Mouse (Mus musculus) liver, adult 10 weeks (tissue): ENCODE results near the gene Ly6g5b. TPM values are rescaled to one million over a fixed set of nuclear protein-coding genes. Genes with fewer than 3 reads are reported as not detected.

Experiments used
- polyA plus RNA-seq: library from polyadenylated mRNA; stranded (reverse); fragments of 350-450 nt; fragmentation: Illumina TruSeq; extraction: RNeasy Lipid Tissue Mini Kit (QIAGEN cat#74804); gene quantifications from one replicate; pipeline ENCODE4 v1.2.3, GENCODE M21; 2014; ENCODE audit warnings: low read depth, low replicate concordance

The Ly6g5b gene
- polyA plus RNA-seq, 1 experiment from 2014 or later, result not detected

Other genes starting within 250 kb of the Ly6g5b start
- 0.69 TPM for gene Zbtb12, start 235.9 kb downstream of the Ly6g5b start, polyA plus RNA-seq
- gene Gm20547, start 233.4 kb downstream of the Ly6g5b start, polyA plus RNA-seq, result 33.6 TPM
- gene C2, start 217.2 kb downstream of the Ly6g5b start, polyA plus RNA-seq, result 24.6 TPM
- gene Ehmt2, start 217.0 kb downstream of the Ly6g5b start, polyA plus RNA-seq, result 7.4 TPM
- gene Slc44a4, start 201.0 kb downstream of the Ly6g5b start, polyA plus RNA-seq, result not detected
- 3.7 TPM for gene Neu1, start 184.2 kb downstream of the Ly6g5b start, polyA plus RNA-seq
- 1.3 TPM for gene Hspa1b, start 156.2 kb downstream of the Ly6g5b start, polyA plus RNA-seq
- gene Gm20481, start 145.5 kb downstream of the Ly6g5b start, polyA plus RNA-seq, result not detected
- not detected for gene Hspa1a, start 143.3 kb downstream of the Ly6g5b start, polyA plus RNA-seq
- gene Hspa1l, start 142.7 kb downstream of the Ly6g5b start, polyA plus RNA-seq, result not detected
- gene Lsm2, start 133.6 kb downstream of the Ly6g5b start, polyA plus RNA-seq, result 12.7 TPM
- gene Vars, start 114.4 kb downstream of the Ly6g5b start, polyA plus RNA-seq, result 1.2 TPM
- not detected for gene Vwa7, start 98.8 kb downstream of the Ly6g5b start, polyA plus RNA-seq
- gene Sapcd1, start 87.4 kb downstream of the Ly6g5b start, polyA plus RNA-seq, result not detected
- 1.1 TPM for gene Msh5, start 68.7 kb downstream of the Ly6g5b start, polyA plus RNA-seq
- gene Clic1, start 65.5 kb downstream of the Ly6g5b start, polyA plus RNA-seq, result 5.7 TPM
- not detected for gene Ddah2, start 56.4 kb downstream of the Ly6g5b start, polyA plus RNA-seq
- gene Ly6g6c, start 50.0 kb downstream of the Ly6g5b start, polyA plus RNA-seq, result not detected
- not detected for gene Mpig6b, start 49.2 kb downstream of the Ly6g5b start, polyA plus RNA-seq
- not detected for gene Ly6g6e, start 38.5 kb downstream of the Ly6g5b start, polyA plus RNA-seq
- gene Ly6g6d, start 37.4 kb downstream of the Ly6g5b start, polyA plus RNA-seq, result not detected
- not detected for gene Ly6g6f, start 29.8 kb downstream of the Ly6g5b start, polyA plus RNA-seq
- 4.4 TPM for gene Abhd16a, start 26.2 kb downstream of the Ly6g5b start, polyA plus RNA-seq
- gene Ly6g5c, start 7.1 kb downstream of the Ly6g5b start, polyA plus RNA-seq, result not detected
- 1.4 TPM for gene Gpank1, start 6.0 kb upstream of the Ly6g5b start, polyA plus RNA-seq
- gene Csnk2b, start 6.6 kb upstream of the Ly6g5b start, polyA plus RNA-seq, result 97.4 TPM
- 1.3 TPM for gene D17H6S53E, start 10.9 kb upstream of the Ly6g5b start, polyA plus RNA-seq
- gene Apom, start 16.6 kb upstream of the Ly6g5b start, polyA plus RNA-seq, result 85.5 TPM
- gene Bag6, start 19.8 kb upstream of the Ly6g5b start, polyA plus RNA-seq, result 5.2 TPM
- gene Prrc2a, start 49.5 kb upstream of the Ly6g5b start, polyA plus RNA-seq, result 3.7 TPM
- gene Aif1, start 60.6 kb upstream of the Ly6g5b start, polyA plus RNA-seq, result 7.5 TPM
- gene Lst1, start 73.0 kb upstream of the Ly6g5b start, polyA plus RNA-seq, result not detected
- gene Ltb, start 79.0 kb upstream of the Ly6g5b start, polyA plus RNA-seq, result not detected
- 0.26 TPM for gene Tnf, start 86.6 kb upstream of the Ly6g5b start, polyA plus RNA-seq
- gene Lta, start 89.9 kb upstream of the Ly6g5b start, polyA plus RNA-seq, result not detected
- not detected for gene Gm16181, start 105.4 kb upstream of the Ly6g5b start, polyA plus RNA-seq
- 2.6 TPM for gene Atp6v1g2, start 118.2 kb upstream of the Ly6g5b start, polyA plus RNA-seq
- 0.87 TPM for gene Nfkbil1, start 120.4 kb upstream of the Ly6g5b start, polyA plus RNA-seq
- 7.4 TPM for gene Ddx39b, start 126.3 kb upstream of the Ly6g5b start, polyA plus RNA-seq
- gene H2-D1, start 147.3 kb upstream of the Ly6g5b start, polyA plus RNA-seq, result 78.7 TPM
- gene H2-Q1, start 205.0 kb upstream of the Ly6g5b start, polyA plus RNA-seq, result 18.4 TPM
- gene H2-Q2, start 226.8 kb upstream of the Ly6g5b start, polyA plus RNA-seq, result 2.7 TPM